Mouse (Mus musculus) right cerebral cortex, postnatal 4 days (tissue): ENCODE measurements around the gene Rab17.
A peak's percentile ranks its signal among the peaks of the same experiment; 100 is the strongest.

Experiments used
- DNase-seq: peaks from one replicate; pipeline ENCODE4 v3.0.0-alpha.2; 2022

The Rab17 gene

DNA sequence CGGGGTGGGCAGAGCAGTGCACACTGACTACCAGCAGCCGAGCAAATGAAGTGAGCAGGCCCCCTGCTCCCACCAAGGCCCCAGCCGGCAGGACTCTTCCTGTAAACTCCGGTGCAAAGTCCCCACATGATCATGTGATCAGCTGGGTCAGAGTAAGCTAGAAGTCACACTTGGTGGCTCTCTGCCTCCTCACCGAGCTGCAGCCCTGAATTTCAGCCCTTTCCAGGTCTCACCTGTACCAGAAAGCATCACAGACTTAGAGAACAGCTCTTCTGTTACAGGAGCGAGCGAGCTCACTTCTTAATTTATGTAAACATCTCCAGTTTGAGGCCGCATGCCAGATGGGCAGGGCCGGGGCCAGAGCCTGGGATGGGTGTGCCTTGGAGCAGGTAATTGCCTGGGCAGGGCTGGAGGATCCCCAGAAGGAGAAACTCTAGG, at the start of gene Rab17:
TSS of gene Rab17 (minus strand) at position 315 of the 438 bp plus-strand sequence.
- DNase-seq: no peak

DNA sequence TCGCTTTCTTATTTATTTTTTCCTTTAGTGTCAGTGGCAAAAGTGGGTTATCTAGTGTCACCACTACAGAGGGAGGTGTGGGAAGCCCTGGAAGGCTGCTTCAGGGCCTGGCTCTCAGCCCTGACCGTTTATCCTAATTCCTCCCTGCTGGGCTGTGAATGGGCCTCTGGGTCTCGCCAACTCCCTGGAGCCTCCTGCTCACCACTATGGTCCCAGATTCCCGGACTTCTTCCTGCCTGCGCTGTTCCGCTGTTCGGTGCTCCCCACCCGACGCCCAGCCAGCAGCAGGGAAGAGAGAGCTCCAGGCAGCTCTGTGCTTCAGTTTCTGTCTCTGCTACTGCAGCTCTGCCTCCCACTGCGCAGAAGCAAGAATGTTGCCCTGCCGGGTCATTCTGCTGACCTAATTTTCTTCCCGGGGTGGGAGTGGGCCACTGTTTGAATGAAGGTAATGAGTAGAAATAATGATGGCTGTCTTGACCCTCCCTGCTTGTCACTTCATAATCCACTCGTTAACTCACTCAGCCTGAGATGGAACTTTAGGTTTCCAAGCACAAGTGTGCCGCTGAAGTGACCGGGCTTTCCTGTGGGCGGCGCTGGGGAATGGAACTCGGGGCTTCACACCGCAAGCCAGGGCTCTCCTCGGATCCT, 47.8 kb upstream of the Rab17 start:
- peak; percentile 39 for DNase-seq

DNA sequence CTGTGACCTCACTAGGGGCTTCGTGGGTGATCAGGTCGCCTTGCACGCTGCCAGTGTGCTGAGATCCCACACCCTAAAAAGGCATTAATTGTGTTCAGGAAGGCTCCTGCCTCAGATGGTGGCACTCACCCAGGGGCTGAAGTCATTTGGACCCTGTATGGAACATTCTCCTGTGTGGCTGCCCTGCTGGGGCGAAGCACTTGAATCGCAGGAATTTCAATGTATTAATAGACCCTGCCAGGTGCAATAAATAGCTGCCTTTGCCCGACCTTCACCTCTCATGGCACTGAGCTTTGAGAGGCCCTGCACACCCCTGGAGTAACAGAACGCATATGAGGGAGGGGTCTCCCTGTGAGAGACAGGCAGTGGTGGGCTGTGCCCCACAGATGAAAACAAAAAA, 46.1 kb upstream of the Rab17 start:
- DNase-seq: no peak

DNA sequence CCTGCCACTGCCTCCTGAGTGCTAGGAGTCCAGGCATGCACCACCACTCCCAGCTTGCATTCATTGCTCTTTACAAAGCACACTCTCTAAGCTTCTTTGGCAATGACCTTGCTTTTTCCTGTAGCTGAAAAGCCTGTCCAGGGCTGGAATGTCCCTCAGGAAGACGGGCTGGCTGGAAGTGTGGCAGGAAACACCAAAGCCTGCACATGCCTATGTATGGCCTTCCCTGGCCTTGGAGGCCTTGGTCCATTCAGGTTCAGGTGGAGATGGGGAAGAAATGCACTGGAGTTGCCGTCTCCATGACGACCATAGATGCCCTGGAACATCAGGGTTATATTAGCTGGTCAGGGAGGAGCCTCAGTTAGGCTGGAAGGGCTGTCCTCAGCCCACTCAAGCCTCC, 44.3 kb upstream of the Rab17 start:
- no peak for DNase-seq

DNA sequence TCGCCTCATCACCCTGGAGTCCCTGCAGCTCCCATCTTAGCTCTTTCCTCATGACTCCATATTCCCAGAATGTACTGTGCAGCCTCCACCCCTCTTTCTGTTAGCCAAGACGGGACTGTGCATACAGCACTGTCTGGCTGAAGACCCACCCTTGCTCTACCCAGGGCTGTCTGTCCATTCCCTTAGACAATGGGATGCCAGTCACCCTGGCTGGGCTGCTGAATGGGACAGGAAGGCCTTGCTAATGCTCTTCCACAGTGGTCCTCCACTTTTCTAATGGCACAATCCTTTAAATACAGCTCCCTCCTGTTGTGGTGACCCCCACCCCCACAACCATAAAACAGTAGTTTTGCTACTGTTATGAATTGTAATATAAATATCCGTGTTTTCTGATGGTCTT, 41.9 kb upstream of the Rab17 start:
- no peak for DNase-seq

DNA sequence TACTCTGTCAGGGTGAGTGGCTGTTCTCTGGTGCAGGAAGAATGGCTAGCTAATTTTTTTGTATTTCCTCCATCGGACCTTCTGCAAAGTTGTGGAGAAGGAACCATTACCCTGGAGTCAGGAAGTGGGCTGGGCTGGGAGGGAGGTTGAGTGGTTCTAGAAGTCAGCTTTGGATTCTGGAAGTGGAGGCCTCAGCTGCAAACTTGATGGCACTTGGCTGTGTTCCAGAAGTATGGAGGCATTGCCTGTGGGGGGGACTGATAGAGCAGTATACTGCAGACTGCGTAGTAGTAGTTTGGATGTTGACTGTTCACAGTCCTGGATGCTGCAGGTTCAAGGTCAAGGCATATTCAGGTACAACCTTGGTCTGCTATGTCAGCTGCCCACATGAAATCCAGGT, 41.3 kb upstream of the Rab17 start:
- no peak for DNase-seq

DNA sequence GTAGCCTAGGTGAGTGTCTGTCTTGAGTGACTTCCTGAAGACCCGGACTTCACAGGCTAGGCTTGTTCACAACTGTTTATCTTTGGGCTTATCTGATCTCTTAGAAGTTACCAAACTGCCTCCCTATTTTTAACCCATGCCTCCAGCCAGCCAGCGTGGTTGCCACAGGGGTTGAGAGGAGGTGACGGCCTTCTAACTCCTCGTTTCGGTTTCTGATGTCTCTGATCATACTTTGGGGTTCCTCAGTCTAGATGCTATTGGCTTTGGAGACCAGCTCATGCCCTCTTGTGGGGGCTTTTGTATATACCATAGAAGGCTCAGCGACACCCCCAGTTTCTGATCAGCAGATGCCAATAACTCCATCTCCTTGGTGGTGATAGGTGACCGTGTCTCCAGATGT, 40.8 kb upstream of the Rab17 start:
- no peak for DNase-seq

DNA sequence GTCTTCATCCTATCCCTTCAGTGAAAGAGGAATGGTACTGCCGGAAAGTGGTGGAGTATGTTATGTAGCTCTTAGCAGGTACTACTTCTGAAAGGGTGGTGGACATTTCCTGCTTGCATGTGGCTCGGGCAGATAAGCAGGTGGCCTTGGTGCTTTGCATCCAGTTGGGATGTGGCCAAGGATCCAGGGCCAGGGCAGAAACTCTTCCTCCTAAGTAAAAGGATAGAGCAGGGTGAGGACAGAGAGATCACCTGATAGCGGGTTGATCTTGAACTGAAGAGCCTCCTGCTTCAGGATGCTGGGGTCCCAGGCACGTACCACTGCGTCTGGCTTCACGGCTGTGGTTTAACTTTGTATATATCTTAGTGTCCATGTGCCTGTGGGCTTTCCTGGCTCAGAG, 39.8 kb upstream of the Rab17 start:
- no peak for DNase-seq

DNA sequence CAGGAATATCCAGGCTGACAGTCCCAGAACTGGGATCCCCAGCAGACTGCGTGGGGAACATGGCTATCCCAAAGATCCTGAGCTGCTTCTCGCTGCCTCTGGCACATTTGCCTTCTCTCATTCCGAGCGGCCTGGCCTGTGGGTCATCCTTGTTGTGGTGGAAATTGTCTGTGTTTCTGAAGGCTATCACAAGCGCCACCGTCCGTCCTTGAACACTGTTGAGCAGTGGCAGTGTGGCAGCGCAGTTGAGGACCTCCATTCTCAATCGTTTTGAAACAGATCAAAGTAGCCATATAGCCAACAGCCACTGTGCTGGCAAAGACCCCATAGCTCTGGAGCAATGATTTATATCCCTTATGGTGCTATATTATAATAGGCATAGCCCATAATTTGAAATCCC, 39.3 kb upstream of the Rab17 start:
- DNase-seq: no peak

DNA sequence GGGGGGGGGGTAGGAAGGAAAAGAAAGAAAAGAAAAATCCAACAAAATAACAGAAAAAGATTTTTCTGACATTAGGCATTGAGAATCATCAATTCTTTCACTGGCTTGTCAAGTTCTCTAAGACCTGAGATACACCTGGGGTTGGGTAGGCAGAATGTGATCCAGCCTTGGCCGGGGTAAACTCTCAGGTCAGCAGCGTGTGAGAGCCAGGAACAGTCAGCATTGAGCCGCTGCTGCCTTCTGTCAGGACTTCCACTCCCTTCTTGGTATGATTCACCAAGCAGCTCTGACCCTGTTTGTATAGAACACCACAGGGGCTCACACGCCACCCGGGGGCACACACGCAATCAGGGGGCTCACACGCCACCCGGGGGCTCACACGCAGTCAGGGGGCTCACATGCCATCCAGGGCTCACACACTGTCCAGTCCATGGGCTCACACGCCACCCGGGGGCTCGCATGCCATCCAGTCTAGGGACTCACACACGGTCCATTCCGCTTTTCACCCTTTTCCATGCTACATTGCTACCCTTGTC, 38.8 kb upstream of the Rab17 start:
- DNase-seq: no peak

DNA sequence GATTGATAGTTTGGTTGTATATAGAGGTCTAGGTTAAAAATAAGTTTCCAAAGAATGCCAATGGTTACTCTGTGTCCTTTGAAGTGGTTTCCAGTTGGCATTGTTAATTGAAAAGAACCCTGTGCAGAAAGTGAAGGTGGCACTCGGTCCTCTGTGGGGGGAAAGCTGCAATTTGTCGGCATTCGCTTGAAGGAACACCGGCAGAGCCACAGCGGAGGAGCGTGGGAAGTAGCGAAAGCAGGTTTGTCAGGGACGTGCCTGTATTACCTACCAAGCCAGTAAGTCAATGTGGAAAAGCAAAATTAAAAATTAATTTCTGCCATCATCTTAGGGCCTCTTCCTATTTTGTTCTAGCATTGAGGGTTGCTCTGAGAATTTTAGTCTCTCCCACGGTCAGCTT, 37.2 kb upstream of the Rab17 start:
- no peak for DNase-seq

DNA sequence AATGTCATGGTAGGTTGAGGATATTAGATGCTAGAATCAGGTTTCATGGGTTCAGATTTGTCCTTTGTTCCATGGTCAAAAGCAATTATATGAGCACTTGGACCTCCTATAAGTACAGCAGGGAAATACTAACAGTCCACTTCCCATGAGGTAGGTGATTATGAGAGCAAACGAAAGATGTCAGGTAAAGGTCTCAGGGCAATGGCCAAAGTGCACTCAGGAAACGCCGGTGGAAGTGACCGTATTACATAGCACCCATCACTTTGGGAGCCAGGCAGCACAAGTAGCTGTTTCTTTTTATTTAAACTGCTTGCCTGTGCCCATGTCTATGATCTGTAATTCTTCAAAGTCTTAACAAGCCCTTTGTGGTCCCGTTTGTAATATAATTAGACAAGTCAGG, 36.6 kb upstream of the Rab17 start:
- DNase-seq: no peak

DNA sequence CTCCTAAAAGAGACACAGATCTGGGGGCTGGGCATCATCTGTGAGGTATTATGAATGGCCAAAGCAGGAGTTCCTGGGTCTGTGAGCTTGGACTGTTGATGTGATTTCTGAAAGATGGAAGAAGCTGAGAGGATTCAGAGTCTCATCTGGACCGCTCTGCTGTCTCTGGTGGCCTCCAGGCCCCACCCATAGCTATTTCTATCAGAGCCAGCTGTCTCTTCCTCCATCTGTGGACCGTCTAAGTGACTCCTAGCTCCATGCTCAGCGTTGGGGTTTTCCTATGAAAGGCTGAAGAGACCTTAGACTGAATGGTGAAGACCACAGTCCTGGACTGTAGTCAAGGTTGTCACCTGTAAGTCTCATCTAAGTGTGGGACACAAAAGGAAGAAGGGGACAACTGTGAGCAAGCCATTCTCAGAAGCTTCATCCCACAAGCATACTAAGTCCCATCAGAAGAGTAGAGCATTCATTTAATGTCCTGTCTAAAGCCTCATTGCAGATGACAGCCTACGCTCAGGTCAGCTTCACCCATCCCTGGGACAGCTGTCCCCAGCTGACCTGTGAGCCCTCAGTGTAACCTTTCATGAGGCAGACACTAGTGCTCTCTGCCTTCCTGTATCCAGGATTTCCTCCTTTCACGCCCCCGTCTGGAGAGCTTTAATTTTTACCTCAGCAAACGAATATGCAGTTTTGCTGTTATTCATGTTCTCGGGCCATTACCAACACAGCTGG, 34.2 kb upstream of the Rab17 start:
- no peak for DNase-seq

DNA sequence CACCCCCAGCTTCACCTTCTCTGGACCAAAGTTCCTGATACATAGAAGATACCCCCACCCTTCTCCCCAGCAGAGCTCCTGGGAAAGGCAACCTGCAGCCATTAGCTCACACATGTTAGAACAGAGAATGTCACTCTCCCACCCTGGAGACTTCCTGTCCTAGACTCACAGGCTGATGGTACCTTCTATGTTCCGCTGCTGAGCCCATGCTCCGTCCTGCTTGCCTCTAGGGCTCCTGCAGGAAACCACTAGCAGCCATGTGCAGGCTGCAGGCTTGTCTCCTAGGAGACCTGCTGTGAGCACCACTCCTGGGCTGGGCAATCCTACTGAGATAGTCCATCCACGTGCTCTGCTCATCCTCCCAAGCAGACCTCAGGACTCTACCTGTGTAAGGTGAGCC, 33.2 kb upstream of the Rab17 start:
- DNase-seq: no peak

DNA sequence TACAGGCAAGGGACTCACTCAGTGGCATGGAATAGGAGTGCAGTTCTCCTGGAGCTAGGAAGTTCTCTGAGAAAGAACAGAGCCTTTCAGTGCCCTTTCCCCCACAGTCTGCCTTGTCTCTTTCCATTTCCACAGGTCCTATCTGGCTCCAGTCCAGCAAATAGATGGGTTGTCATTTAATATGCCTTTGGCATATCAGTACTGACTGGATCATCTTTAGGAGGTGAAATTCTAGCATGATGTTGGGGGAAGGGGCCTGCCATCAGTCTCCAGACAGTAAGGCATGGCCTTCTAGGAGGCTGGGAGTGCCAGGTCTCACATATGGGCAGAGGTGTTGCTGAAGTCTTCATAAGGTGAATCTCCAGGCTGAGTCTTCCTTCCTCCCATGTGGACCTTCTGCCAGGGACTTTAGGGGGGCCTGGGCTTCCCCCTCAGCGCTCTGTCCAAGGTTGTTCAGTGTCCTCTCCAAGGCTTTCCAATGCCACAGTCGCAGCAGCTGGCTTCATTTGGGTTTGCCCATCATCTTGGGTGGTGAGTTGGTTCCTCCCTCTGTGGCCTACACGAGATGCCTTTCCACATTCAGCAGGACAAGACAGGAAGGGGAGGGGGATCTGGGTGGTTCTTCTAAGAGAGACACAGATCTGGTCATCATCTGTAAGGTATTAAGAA, 32.5 kb upstream of the Rab17 start:
- no peak for DNase-seq

DNA sequence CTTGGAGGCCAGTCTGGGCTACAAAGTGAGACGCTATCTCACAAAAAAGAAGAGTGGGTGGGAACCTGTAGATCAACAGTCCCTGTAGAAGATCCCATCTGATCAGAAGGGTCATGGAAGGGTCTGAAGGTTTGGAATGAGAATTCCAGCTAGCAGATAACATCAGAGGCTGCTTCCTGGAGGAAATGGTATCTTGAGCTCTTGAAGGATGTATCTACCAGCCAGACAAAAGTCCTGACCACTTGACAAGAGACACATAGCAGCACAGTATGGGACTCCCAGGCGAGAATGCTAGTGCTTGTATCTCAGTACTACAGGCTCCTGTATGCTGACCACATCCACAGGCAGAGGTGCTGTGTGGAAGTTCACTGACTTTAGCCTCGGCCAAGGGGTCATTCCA, 31.6 kb upstream of the Rab17 start:
- DNase-seq: no peak

DNA sequence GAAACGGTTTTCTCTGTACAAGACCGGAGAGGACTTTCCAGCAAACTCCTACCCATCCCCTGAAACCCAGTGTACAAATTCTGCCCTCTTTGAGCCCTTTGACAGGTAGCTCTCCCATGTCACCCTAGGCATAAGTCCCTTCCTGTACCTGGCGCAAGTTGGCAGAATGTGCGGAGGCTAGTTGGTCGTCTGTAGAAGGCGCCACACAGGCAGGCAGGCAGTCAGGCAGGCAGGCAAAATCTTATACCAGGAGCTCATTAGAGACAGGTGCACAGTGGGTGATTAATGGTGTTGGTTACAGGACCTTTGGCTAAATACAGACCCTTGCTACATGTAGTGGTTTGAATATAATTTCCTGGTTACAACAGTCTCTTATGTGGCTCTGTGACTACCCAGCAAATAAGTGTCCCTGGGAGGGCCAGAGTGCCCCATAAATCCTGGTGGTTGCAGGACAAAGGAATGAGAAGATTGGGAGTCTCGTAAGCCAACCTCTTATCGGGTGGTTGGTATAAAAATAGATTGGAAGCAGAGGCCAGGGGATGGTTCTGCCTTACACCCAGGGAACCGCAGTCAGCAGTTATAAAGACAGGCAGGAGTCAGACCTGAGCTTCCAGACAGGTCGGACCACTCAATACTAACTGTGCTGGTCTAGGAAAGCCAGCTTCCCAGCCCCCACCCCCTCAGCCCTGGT, 30.6 kb upstream of the Rab17 start:
- no peak for DNase-seq

DNA sequence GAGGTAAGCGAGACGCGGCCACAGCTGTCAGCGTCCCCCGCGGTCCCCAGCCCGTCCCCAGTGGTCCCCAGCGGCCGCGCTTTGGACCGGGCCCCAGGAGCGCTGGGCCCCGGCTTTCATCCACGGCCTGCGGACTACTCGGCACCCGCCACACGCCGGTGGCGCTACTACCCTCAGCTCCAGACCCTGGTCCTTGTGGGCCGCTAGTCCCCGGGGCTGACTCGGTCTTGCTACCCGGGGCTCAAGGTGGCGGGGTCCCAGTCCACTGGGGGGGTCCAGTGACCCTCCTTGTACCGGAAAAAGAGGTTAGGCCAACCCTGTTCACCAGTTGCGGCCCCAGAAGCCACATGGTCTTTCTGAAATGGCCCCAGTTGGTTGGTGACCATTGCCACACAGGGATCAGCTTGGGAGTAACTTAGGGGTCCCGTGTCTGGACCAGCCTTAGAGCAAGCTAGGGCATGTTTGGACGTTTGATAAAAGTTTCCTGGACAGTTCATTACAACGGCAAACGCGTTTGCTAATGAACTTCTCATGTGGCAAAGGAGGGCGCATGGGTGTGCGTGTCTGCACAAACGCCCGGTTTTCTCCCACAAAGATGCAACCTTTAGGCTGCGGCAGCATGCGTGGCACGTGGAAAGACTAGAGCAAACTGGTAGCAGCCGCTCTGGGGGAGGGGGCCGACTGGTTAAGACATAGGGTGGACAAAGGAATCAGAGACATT, 29.6 kb upstream of the Rab17 start:
- DNase-seq: peak; percentile 45

DNA sequence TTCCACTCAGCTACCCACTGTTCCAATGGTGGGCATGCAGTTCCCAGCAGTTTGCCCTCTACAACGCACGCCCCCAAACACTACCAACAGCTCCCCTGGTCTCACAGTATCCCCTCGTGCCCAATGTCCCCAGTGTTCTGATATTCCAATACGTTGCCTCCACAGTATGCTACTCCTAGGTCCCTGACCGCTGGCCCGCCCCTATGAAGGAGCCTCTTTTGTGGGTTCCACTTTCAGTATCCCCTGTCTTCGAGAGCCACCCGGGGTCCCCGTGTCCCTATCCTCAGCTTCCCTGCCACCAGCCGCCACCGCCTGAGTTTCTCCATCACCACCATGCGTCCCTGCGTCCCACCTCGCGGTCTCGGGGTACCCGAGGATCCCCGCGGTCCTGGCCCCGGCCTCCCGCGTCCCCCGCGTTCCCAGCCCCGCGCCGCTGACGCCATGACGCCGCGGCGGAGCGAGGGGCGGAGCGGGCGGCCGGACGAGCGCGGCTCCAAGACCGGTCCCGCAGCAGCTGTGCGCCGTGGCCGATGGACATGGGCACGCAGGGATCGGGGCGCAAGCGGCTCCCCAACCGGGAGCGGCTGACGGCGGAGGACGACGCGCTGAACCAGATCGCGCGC, 28.9 kb upstream of the Rab17 start, which contains the start of gene Lrrfip1:
TSS of gene Lrrfip1 (plus strand) at position 470 of the 623 bp plus-strand sequence.
- DNase-seq: peak; percentile 60

DNA sequence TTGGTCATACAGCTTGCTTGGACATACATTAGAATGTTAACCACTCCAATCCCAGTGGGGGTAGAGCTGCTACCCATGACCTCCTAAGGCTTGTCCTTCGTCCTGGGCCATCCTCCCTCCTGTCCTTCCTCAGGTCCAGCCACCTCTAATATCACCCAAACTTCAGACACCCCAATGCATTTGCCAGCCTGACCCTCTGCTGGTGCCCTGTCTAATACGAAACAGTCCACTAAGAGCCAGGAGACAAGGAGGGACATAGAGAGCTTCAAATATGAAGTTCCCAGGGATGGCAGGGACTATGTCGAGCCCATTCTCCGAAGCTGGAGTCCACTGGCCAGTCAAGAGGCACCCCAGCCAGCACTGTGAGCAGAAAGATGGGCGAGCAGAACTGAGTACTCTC, 28.2 kb upstream of the Rab17 start:
- no peak for DNase-seq

DNA sequence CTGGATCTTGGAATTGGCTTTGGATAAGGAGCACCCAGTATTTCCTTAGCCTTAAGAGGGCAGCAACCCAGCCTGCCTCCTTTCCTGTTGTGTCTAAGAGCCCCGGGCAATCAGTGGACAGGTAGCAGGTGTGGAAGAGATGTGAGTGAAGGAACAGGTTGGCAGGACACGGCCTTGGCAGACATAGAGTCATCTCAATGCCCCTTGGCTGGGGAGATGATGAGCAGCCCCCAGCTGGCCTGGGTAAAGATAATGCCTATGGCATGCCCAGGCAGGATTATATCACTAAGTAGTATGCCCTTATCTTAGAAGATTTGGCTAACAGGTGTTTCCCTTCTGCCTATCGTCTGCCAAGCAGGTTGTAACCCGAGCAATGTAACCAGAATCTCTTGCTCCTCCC, 27.7 kb upstream of the Rab17 start:
- no peak for DNase-seq

DNA sequence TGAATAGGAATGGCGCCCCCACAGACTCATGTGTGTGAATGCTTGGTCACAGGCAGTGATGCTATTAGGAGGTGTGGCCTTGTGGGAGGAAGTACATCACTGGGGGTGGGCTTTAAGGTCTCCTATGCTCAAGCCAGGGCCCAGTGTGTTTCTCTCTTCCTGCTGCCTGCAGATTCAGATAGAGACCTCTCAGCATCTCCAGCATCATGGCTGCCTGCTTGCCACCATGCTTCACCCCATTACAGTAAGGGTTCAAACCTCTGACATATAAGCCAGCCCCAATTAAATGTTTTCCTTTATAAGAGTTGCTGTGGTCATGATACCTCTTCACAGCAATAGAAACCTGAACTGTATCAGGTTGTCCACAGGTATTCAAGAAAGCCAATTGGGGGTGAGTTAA, 26.5 kb upstream of the Rab17 start:
- no peak for DNase-seq
